Mouse (Mus musculus) C2C12 (cell line): ENCODE data around the gene Tgtp1.
"Not testable (repeated sequence)": the region's sequence is repeated elsewhere in the genome, so short reads cannot be mapped to it uniquely, and the experiment has no call there.

Source experiments
- CTCF ChIP-seq: IDR thresholded peaks from one replicate; pipeline ENCODE4 v1.5.1; 2011; ENCODE audit not compliant: control insufficient read depth, insufficient read depth, insufficient read length
- FOSL1 ChIP-seq: IDR thresholded peaks from one replicate; pipeline ENCODE4 v1.8.0; 2011; ENCODE audit warnings: mild to moderate bottlenecking, low read length; ENCODE audit not compliant: poor library complexity, insufficient read depth, severe bottlenecking
- MAX ChIP-seq: IDR thresholded peaks from one replicate; pipeline ENCODE4 v1.6.1; 2011; ENCODE audit warnings: mild to moderate bottlenecking, control low read depth
- MYOD1 ChIP-seq: IDR thresholded peaks from one replicate; pipeline ENCODE4 v1.6.1; 2011; ENCODE audit warnings: low read depth; ENCODE audit not compliant: control insufficient read depth, insufficient read length
- MYOG ChIP-seq: IDR thresholded peaks from one replicate; pipeline ENCODE4 v1.6.1; 2011; ENCODE audit not compliant: control insufficient read depth, insufficient read length; ENCODE audit errors: extremely low read depth
- USF1 ChIP-seq: IDR thresholded peaks from one replicate; pipeline ENCODE4 v1.6.1; 2011; ENCODE audit warnings: low read depth, mild to moderate bottlenecking, control low read depth, moderate library complexity

DNA sequence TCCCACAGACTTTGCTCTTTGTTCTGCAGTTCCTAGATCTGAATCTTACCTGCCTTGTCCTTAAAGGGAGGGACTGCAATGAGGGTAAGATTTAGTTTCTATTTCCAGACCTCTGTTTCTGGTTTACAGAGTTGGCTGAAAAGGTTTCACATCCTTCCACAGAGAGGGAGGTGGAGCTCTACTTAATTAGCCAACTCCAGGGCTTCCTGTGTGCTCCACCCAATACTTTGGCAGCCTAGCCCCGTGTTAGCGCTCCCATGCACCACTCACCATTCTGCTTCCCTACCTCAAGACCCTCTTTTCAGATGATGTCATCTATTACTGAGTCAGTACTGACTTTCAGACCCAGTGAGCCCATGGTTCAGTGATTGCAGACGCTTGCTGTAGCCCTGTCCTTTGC lies 14.7 kb downstream of the Tgtp1 start, which contains the start of gene 9930111J21Rik1:
- not testable (repeated sequence) for TF ChIP-seq CTCF, USF1, MAX, MYOD1, MYOG, FOSL1
